Mouse (Mus musculus) midbrain, embryonic 10.5 days (tissue): ENCODE results near the gene Ifi44. TPM values are rescaled to one million over a fixed set of nuclear protein-coding genes. Genes with fewer than 3 reads are reported as not detected.

Experiments used
- DNase-seq: peaks from one replicate; pipeline ENCODE4 v3.0.0-alpha.2; 2017; ENCODE audit warnings: low spot score
- H3K27ac ChIP-seq: fragments of 300-500 bp; sonication (generic); replicated peaks from 2 replicates; pipeline ENCODE4 v1.5.1; 2016; ENCODE audit warnings: mild to moderate bottlenecking
- H3K27me3 ChIP-seq: fragments of 300-500 bp; sonication (generic); 2 replicates; pipeline ENCODE4 v1.6.1; 2016; ENCODE audit warnings: low read depth, mild to moderate bottlenecking; ENCODE audit not compliant: poor library complexity, severe bottlenecking
- H3K36me3 ChIP-seq: fragments of 300-500 bp; sonication (generic); 2 replicates; pipeline ENCODE4 v1.6.1; 2016; ENCODE audit warnings: mild to moderate bottlenecking, moderate library complexity
- H3K4me1 ChIP-seq: fragments of 300-500 bp; sonication (generic); 2 replicates; pipeline ENCODE4 v1.6.1; 2016
- H3K4me3 ChIP-seq: fragments of 300-500 bp; sonication (generic); 2 replicates; pipeline ENCODE4 v1.5.1; 2016; ENCODE audit warnings: mild to moderate bottlenecking, moderate library complexity
- H3K9me3 ChIP-seq: fragments of 300-500 bp; sonication (generic); replicated peaks from 2 replicates; pipeline ENCODE4 v1.6.1; 2016; ENCODE audit warnings: mild to moderate bottlenecking
- WGBS: fragments of 180-500 bp; shearing (Covaris S2); methylation state at CpG from one replicate; pipeline ENCODE4 v1.1.7; 2016; 5-methylcytosine and 5-hydroxymethylcytosine counted together
- polyA plus RNA-seq: library from polyadenylated mRNA; unstranded; fragments of >200 nt; fragmentation: Nextera tagmentation; extraction: Ambion mirVana; gene quantifications from 2 replicates; pipeline ENCODE4 v1.2.1, GENCODE M21; 2016

Gene Ifi44
- 0.27 TPM in 1 of 2 replicates, not detected in the other for polyA plus RNA-seq

DNA sequence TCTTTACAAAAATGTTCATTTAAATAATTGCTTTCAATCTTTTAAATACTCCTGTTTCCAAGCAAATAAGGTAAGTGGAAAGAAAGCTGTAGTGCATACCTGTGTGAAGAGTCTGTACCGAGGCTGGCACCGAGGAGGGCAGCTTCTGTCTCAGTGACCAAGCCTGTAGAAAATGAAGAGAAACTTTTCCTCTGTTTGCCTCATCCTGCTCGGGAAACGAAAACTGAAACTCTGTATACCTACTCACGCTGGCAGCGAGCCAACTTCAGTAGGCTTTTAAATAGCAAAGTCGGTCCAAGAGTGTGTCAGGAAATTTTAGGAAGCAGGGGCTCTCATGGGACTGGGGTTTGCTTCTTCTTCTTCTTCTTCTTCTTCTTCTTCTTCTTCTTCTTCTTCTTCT, at the start of gene Ifi44:
Ifi44 (minus strand) TSS at position 224 of the 400 bp plus-strand sequence.
- no peaks in the 10 kb centered on the region for H3K27me3 ChIP-seq
- DNase-seq = no peak
- H3K4me1 ChIP-seq = no peaks in the 10 kb centered on the region

DNA sequence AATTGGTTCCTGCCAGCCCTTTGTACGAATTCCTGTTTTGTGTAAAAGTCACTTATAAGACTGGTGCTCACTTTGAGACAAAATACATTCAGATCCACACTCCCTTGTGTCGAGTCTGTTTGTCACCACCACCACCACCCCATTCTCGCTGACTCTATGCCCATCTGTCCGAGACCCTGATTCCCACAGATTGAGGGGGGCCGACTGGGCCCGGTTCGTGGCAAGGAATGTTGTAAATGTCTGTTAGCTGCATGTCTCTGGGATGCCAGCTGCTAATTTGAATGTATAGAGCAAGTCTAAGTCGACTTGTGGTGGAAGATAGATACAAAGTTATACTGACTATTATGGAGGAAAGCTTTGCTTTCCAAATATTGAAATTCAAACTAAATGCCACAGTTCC, 38.9 kb upstream of the Ifi44 start:
- WGBS = 87% methylated on average over 8 of the region's 8 CpGs
- Histone ChIP-seq H3K9me3 (no peaks in the 10 kb centered on the region), H3K4me3 (no peak overlapping the region), H3K4me1 (no peaks in the 10 kb centered on the region), H3K27ac (no peak overlapping the region), H3K27me3 (no peaks in the 10 kb centered on the region), H3K36me3 (no peaks in the 10 kb centered on the region)
- no peak for DNase-seq

More for the DNA sequence above, at the start of gene Ifi44:
- Histone ChIP-seq H3K9me3 (no peaks in the 10 kb centered on the region), H3K4me3 (no peak within 1 kb of the TSS), H3K27ac (no peak within 1 kb of the TSS), H3K36me3 (no peaks in the 10 kb centered on the region)
- 88% methylated on average over 7 of the region's 7 CpGs for WGBS

DNA sequence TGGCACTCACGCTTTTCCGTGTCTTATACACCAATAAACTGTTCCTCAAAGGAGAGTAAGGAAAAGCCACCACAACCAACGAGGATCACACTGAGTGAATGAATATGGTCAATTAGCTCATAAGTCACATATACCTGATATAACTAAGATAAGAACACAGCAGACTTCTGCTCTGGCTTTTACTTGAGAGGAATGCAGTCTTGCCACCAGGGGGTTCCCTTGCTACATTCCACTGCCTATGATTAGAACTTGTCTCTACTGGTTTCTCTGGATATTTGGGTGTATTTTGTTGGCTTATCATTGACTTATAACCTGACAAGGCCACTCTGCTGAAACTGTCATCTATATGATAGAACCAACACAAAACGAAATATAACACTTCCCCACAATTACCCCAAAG, 25.3 kb upstream of the Ifi44 start:
- 71% methylated on average over 4 of the region's 4 CpGs for WGBS
- DNase-seq = no peak
- Histone ChIP-seq H3K36me3 (no peaks in the 10 kb centered on the region), H3K27me3 (no peaks in the 10 kb centered on the region), H3K4me1 (no peaks in the 10 kb centered on the region), H3K27ac (no peak overlapping the region), H3K9me3 (no peaks in the 10 kb centered on the region), H3K4me3 (no peak overlapping the region)

DNA sequence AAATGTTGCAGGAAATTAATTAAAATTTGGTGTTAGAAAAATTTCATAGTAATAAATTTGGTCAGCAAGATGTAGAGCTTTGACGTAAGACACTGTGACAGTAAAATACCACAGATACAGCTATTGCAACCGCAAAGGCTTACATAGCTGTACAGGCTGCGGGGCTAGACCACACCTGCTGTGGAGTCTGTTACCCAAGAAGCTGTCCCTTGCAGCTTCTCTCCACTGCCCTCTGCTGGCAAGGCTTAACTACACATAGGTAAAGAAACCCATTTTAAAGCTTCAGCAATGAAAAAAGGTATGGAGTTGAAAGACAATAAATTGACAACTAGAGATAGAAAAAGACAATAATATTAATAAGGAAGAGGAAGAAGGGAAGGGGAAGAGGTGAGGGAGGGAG, 21.3 kb upstream of the Ifi44 start:
- H3K4me3 ChIP-seq = no peak overlapping the region
- WGBS = 73% methylated on average over 3 of the region's 3 CpGs
- no peaks in the 10 kb centered on the region for H3K27me3 ChIP-seq
- H3K4me1 ChIP-seq = no peaks in the 10 kb centered on the region
- H3K27ac ChIP-seq = no peak overlapping the region
- DNase-seq = peak; percentile 16
- H3K36me3 ChIP-seq = no peaks in the 10 kb centered on the region
- H3K9me3 ChIP-seq = no peaks in the 10 kb centered on the region

DNA sequence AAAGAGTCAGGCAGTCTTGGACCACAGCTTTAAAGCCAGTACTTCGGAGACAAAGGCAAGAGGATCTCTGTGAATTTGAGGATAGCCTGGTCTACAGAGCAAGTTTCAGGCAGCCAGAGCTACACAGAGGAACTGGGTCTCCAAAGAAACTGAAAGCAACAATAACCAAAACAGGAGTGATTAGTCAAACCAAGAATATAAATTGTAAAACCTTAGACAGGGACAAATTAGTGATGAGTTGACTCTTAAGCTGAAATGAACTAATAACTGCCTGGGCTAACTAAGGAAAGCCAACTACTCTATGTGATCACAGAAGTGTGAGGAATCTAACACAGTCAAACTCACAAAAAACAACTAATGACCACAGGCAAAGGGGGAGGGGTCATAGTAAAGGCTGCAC, 1.2 kb downstream of the Ifi44 start:
- 88% methylated on average over 1 of the region's 1 CpGs for WGBS
- Histone ChIP-seq H3K4me3 (no peak overlapping the region), H3K27me3 (no peaks in the 10 kb centered on the region), H3K36me3 (no peaks in the 10 kb centered on the region), H3K27ac (no peak overlapping the region), H3K9me3 (no peaks in the 10 kb centered on the region), H3K4me1 (no peaks in the 10 kb centered on the region)
- no peak for DNase-seq

DNA sequence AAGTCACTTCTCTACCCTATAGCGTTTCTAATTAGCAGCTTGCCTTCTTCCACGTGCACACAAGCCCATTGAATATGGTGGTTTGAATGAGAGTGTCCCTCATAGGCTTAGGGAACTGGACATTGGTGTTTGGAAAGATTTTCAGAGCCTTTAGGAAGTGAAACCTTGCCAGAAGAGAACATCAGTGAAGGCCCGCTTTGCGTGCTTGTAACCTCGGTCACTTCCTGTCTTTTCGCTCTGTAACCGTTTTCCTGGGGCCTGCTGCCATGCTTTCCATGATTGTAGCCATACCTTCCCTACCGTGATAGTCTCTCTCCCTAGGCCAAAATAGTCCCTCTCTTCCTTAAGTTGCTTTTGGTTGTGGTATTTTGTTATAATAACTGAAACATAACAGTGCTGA, 3.7 kb downstream of the Ifi44 start:
- H3K4me1 ChIP-seq = no peaks in the 10 kb centered on the region
- WGBS = 92% methylated on average over 8 of the region's 8 CpGs
- no peak overlapping the region for H3K4me3 ChIP-seq
- DNase-seq = no peak
- no peaks in the 10 kb centered on the region for H3K36me3 ChIP-seq
- H3K9me3 ChIP-seq = no peaks in the 10 kb centered on the region
- no peaks in the 10 kb centered on the region for H3K27me3 ChIP-seq
- H3K27ac ChIP-seq = no peak overlapping the region

DNA sequence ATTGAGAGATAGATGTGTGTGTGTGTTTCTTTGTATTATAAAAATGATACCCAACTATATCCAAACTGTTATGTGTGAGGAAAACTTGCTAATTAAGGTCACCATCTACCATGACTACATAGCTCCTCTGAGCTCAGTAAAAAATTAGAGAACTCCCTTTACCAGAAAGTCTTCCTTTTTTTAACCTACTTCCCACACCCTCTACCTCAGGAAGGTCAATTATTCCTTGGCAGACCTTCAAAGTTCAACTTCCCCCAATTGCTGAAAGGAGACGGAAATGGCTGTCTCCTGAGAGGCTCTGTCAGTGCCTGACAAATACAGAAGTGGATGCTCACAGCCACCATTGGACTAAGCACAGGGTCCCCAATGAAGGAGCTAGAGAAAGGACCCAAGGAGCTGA, 7.5 kb downstream of the Ifi44 start:
- no peaks in the 10 kb centered on the region for H3K4me1 ChIP-seq
- H3K9me3 ChIP-seq = no peaks in the 10 kb centered on the region
- H3K27ac ChIP-seq = no peak overlapping the region
- H3K36me3 ChIP-seq = no peaks in the 10 kb centered on the region
- WGBS = 84% methylated on average over 1 of the region's 1 CpGs
- no peak for DNase-seq
- no peak overlapping the region for H3K4me3 ChIP-seq
- no peaks in the 10 kb centered on the region for H3K27me3 ChIP-seq

DNA sequence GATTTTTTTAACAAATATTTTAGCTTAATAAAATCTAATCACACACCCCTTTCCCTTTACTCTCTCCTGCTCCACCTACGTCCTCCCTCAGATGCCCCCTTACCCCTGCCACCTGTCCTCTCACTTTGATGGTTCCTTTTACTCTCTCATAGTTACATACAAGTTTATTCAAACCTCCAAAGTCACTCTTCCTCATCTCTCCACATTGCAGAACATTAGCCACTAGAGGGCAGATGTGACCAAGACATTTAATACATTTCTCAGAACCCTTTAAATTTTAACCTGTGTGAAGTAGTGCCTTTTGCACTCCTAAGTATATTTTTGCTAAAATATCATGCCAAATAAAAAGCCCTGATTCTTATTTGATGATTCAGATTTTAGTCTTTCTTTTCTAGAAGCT, 33.5 kb downstream of the Ifi44 start:
- Histone ChIP-seq H3K27me3 (no peaks in the 10 kb centered on the region), H3K36me3 (no peaks in the 10 kb centered on the region), H3K27ac (no peak overlapping the region), H3K9me3 (no peaks in the 10 kb centered on the region), H3K4me1 (no peaks in the 10 kb centered on the region), H3K4me3 (no peak overlapping the region)
- 47% methylated on average over 1 of the region's 1 CpGs for WGBS
- no peak for DNase-seq

DNA sequence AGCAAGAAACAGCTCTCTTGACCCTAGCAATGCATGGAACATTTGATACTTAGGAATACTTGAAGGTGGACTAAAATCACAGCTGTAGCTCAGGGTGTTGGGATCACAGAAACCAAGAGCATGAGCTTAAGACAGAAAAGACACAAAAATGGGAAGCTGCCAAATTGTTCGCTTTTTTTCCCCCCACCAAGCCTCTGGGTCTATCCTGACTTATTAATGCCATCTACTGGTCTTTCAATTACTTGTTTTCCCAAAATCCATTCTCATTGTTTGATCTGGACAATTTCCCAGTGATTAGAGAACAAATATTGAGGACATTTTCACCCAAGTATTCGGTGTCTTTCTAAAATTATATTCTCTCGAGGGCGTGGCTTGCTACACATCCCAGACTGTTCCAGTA, 42.4 kb downstream of the Ifi44 start:
- Histone ChIP-seq H3K4me3 (no peak overlapping the region), H3K36me3 (no peaks in the 10 kb centered on the region), H3K27ac (no peak overlapping the region), H3K9me3 (no peaks in the 10 kb centered on the region), H3K27me3 (no peaks in the 10 kb centered on the region), H3K4me1 (no peaks in the 10 kb centered on the region)
- no peak for DNase-seq
- WGBS = 91% methylated on average over 4 of the region's 4 CpGs

Other genes starting within 250 kb of the Ifi44 start
- not detected in 2 replicates for gene Ifi44l, start 12.9 kb upstream of the Ifi44 start, polyA plus RNA-seq
- 0.82 and 1.9 TPM in 2 replicates for gene Ptgfr, start 87.7 kb upstream of the Ifi44 start, polyA plus RNA-seq